Mouse (Mus musculus) cerebellum, adult 11 months (tissue): Measurements from ENCODE around the gene OR5BS1P.
A peak's percentile ranks its signal among the peaks of the same experiment; 100 is the strongest.
"Not testable (repeated sequence)": the region's sequence is repeated elsewhere in the genome, so short reads cannot be mapped to it uniquely, and the experiment has no call there.

ENCODE experiments used
- DNase-seq: peaks from one replicate; pipeline ENCODE4 v3.0.0; 2022

OR5BS1P gene

GRCm38 (mm10) chr15:98469596-98469995 lies at the start of gene OR5BS1P:
TSS of gene OR5BS1P (plus strand) at chr15:98469896.
- no peak for DNase-seq

- no peak for DNase-seq
Observed at GRCm38 (mm10) chr15:98420897-98421296, 48.8 kb upstream of the OR5BS1P start.

- DNase-seq = no peak
Observed at GRCm38 (mm10) chr15:98424326-98424725, 45.4 kb upstream of the OR5BS1P start.

- no peak for DNase-seq
Observed at GRCm38 (mm10) chr15:98424753-98425152, 44.9 kb upstream of the OR5BS1P start.

- DNase-seq = no peak
Observed at GRCm38 (mm10) chr15:98425188-98425587, 44.5 kb upstream of the OR5BS1P start.

GRCm38 (mm10) chr15:98430925-98431324 lies 38.8 kb upstream of the OR5BS1P start, which contains the start of gene Olfr282:
TSS of gene Olfr282 (plus strand) at chr15:98431225.
- DNase-seq = not testable (repeated sequence)

GRCm38 (mm10) chr15:98444561-98444960 lies 25.1 kb upstream of the OR5BS1P start:
- DNase-seq = no peak

- DNase-seq = peak; percentile 0
Observed at GRCm38 (mm10) chr15:98448521-98448920, 21.2 kb upstream of the OR5BS1P start.

- DNase-seq = no peak
Observed at GRCm38 (mm10) chr15:98452288-98452687, 17.4 kb upstream of the OR5BS1P start, which contains the start of gene Olfr281. TSS of gene Olfr281 (plus strand) at chr15:98452588.

GRCm38 (mm10) chr15:98471539-98471938 lies 1.8 kb downstream of the OR5BS1P start:
- DNase-seq = no peak

GRCm38 (mm10) chr15:98474958-98475357 lies 5.3 kb downstream of the OR5BS1P start:
- no peak for DNase-seq

- DNase-seq = peak; percentile 23
Observed at GRCm38 (mm10) chr15:98475382-98475781, 5.7 kb downstream of the OR5BS1P start.

- DNase-seq = no peak
Observed at GRCm38 (mm10) chr15:98476281-98476680, 6.6 kb downstream of the OR5BS1P start.

GRCm38 (mm10) chr15:98479568-98480102 lies 9.9 kb downstream of the OR5BS1P start:
- no peak for DNase-seq

- no peak for DNase-seq
Observed at GRCm38 (mm10) chr15:98482701-98483100, 13.0 kb downstream of the OR5BS1P start, which contains the start of gene Lalba. TSS of gene Lalba (minus strand) at chr15:98482721.

GRCm38 (mm10) chr15:98483907-98484886 lies 14.5 kb downstream of the OR5BS1P start:
- DNase-seq = no peak

GRCm38 (mm10) chr15:98486433-98487021 lies 16.8 kb downstream of the OR5BS1P start:
- DNase-seq = no peak

GRCm38 (mm10) chr15:98491332-98491731 lies 21.6 kb downstream of the OR5BS1P start:
- DNase-seq = no peak

GRCm38 (mm10) chr15:98492102-98492501 lies 22.4 kb downstream of the OR5BS1P start, which contains the start of gene Olfr279:
TSS of gene Olfr279 (plus strand) at chr15:98492402.
- no peak for DNase-seq

GRCm38 (mm10) chr15:98497631-98498030 lies 27.9 kb downstream of the OR5BS1P start:
- DNase-seq = no peak

GRCm38 (mm10) chr15:98503317-98503716 lies 33.6 kb downstream of the OR5BS1P start:
- no peak for DNase-seq

GRCm38 (mm10) chr15:98504514-98504913 lies 34.8 kb downstream of the OR5BS1P start:
- DNase-seq = peak; percentile 28

- no peak for DNase-seq
Observed at GRCm38 (mm10) chr15:98506253-98506957, 36.7 kb downstream of the OR5BS1P start.
